Mouse (Mus musculus): ENCODE results near the gene Bcr.
A peak's percentile ranks its signal among the peaks of the same experiment; 100 is the strongest.
"Not testable (repeated sequence)": the region's sequence is repeated elsewhere in the genome, so short reads cannot be mapped to it uniquely, and the experiment has no call there.

The Bcr gene

DNA sequence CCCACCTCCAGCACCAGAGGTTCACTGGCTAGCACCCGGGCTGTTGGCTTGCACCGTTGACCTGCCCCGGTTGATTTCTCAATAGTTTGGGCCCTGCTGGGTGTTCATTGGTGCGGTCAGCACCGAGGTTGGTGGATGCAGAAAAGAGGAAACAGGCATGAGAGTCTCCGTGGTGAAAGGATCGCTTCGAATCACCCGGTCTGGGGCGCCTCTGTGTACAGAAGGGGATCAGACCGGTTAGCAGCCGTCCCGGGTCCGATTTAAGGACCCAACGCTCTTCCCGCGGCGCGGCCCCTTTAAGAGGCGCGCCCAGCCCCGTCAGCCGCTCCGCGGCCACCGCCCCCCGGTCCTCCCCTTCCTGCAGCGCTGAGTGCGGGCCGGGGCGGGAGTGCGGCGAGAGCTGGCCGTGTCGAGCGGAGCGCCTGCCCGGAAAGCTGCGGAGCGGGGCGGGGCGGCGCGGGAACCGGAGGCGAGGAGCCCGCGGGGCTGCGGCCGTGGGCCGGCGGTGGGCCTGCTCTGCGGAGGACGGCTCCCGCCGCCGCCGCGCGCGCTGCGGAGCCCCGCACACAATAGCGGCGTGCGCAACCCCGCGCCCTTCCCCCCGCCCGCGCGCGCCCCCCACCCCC is at the start of gene Bcr:
Gene Bcr, plus strand, starts transcription at position 376 of the 626 bp plus-strand sequence.
- peak; percentile 80 for DNase-seq (ENCODE audit: low spot score)

- no peak for DNase-seq (ENCODE audit: low spot score)
Measured at GRCm38 (mm10) chr10:75010704-75011103, 49.7 kb upstream of the Bcr start.

DNA sequence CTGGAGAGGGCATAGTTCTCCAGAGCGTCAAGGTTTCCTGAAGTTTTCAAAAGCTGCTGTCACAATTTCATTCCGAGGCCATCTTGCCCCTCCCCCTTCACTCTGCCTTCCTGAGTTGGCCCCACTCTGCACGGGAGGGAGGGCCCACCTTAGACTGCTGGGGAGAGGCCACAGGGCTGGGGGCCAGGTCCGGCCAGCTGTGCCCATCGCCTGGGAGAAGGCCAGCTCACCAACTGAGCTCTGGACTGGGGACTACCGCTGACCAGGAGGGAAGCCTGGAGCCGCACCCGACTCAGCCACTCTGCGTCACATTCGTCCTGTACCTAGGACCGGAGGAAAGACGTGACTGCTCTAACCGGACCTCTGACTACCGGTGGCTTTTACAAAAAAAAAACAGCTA is 44.9 kb upstream of the Bcr start:
- no peak for DNase-seq (ENCODE audit: low spot score)

- DNase-seq (ENCODE audit: low spot score): no peak
Measured at GRCm38 (mm10) chr10:75016481-75016880, 43.9 kb upstream of the Bcr start.

GRCm38 (mm10) chr10:75020271-75020670 is 40.1 kb upstream of the Bcr start:
- no peak for DNase-seq (ENCODE audit: low spot score)

GRCm38 (mm10) chr10:75021138-75021537 is 39.3 kb upstream of the Bcr start:
- DNase-seq (ENCODE audit: low spot score): peak; percentile 88

DNA sequence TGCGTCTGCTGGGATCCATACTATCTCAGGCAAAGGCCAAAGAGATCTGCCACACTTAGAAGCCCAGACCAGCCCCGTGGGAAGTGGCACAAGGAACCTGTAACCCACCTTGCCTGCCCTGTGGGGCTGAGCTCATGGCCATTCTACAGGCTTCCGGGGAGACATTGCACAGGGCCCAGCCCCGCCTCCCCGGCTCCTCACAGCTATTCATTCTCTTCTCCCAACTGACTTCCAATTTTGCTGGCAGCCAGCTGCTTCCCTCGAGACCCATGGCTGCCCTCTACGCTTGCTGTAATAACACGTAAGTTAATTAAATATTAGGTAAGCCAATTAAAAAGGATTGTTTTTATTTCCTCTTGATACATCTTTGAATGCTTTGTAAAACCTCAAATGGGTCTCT is 33.9 kb upstream of the Bcr start:
- DNase-seq (ENCODE audit: low spot score): no peak

DNA sequence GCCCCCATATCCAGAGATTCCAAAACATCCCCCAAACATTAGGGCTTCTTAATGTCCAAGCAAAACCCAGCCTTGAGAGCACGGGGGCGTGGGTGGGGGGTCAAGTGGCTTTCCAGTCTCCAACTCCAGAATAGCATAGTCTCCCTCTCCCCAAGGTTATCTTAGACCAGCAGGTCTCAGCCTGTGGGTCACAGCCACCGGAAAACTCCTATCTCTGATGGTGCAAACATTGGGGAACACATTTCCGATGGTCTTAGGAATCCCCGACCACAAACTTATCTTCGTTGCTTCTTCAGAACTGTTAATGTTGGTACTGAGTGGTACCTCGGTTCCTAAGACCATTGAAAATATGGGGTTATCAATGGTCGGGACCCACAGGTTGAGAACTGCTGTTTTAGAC is 31.6 kb upstream of the Bcr start:
- no peak for DNase-seq (ENCODE audit: low spot score)

GRCm38 (mm10) chr10:75029677-75030076 is 30.7 kb upstream of the Bcr start:
- DNase-seq (ENCODE audit: low spot score): no peak

DNA sequence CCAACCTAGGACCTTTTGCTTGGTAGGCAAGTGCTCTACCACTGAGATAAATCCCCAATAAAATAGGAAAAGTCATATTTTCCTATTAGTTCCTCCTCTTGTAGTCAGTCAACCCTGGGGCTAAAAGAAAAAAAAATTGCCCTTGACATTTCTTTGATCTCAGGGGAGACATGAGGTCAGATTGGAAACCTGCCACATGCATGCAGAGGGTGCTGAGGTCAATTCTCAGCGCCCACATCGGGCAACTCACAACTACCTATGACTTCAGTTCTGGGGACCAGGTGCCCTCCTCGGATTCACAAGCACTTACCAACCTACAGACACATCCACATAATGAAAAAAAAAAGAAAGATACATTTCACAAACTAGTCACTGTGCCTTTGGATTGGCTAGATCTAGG is 30.2 kb upstream of the Bcr start:
- DNase-seq (ENCODE audit: low spot score): no peak

- no peak for DNase-seq (ENCODE audit: low spot score)
Measured at GRCm38 (mm10) chr10:75031345-75032114, 28.9 kb upstream of the Bcr start.

DNA sequence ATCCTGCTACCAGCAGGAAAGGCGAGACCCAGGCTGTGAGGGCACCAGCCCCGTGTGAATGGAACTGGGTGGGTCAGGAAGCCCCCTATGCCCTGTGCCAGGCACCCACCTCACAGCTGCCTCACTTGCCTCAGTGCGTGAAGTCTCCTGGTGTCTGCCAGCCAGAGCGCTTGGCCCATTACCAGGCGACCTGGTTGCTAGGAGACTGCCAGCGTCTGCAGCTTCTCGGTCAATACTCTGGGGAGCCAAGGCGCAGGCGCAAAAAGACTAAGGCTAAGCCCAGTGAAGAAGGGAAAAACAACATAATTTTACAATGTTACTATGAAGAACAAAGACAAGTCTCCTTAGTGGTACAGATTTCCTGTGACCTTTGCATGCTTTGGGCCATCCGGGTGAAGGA is 28.0 kb upstream of the Bcr start, which contains the start of gene Rsph14:
Gene Rsph14, minus strand, starts transcription at position 192 of the 400 bp plus-strand sequence.
- peak; percentile 91 for DNase-seq (ENCODE audit: low spot score)

DNA sequence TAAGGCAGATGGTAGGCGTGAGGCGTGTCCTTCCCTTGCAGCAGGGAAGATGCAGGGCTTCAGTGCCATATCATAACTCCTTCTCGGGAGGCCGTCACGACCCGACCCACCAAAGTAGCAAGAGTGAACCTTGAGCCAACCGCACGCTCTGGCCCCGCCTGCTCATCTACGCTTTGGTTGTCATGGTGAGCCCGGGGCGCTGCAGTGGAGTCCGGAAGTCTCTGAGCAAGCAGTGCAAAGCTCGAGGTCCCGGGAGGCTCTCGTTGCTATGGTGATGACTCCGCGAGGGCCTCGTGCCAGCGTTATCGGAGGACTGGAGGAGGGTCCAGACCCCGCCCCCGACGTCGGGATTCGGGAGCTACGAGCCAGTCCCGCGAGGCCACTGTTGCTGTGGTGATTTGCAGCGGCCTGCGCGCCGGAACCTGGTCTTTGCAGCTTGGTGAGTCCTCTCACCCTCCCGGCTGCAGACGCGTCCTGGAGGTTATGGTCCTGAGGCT is 23.5 kb upstream of the Bcr start, which contains the start of gene Rab36:
Gene Rab36, plus strand, starts transcription at position 176 of the 497 bp plus-strand sequence.
- peak; percentile 99 for DNase-seq (ENCODE audit: low spot score)

DNA sequence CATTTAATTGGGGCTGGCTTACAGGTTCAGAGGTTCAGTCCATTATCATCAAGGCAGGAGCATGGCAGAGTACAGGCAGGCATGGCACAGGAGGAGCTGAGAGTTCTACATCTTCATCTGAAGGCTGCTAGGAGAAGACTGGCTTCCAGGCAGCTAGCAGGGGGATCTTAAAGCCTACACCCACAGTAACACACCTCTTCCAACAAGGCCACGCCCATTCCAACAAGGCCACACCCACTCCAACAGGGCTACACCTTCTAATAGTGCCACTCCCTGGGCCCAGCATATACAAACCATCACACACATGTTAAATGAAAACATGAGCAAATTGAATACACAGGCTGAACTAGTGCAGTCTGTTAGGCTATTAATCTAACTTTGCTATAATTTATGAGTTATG is 18.3 kb upstream of the Bcr start:
- DNase-seq (ENCODE audit: low spot score): not testable (repeated sequence)

DNA sequence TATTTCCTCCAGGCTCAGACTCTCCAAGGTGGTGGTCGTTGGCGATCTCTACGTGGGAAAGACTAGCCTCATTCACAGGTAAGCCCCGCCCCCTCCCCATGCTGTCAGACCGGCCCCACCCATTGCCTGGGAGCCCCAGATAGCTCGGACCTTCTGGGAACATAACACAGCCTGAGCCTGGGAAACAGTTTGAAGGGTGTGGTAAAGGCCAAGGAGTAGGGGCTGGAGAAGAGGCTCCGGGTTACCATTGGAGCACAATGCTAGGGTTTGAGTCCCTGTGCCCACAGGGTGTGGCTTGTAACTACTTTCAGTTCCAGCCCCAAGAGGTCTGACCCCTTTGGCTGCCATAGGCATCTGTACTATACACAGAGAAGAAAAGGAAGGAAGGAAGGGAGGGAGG is 15.9 kb upstream of the Bcr start:
- no peak for DNase-seq (ENCODE audit: low spot score)

GRCm38 (mm10) chr10:75045831-75046230 is 14.6 kb upstream of the Bcr start:
- DNase-seq (ENCODE audit: low spot score): no peak

DNA sequence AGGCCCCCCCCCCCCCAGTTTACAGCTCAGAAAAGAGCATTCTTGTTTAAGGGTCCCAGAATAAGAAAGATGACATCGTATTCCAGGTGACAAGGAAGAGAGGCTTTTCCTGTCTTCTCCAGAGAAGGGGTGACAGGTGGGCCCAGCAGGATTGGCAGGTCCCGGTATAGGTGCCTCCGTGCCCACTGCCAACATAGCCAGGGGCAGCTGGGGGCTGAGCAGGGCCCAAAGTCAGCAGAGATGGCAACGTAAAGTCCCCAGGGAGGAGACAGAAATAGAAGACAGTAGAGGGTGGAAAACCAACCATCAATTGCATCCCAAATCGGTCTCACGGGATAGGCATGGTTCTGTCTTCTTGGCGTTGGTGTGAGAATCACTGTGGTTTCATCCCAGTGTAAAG is 11.7 kb upstream of the Bcr start:
- DNase-seq (ENCODE audit: low spot score): no peak

GRCm38 (mm10) chr10:75051364-75052074 is 8.9 kb upstream of the Bcr start:
- no peak for DNase-seq (ENCODE audit: low spot score)

DNA sequence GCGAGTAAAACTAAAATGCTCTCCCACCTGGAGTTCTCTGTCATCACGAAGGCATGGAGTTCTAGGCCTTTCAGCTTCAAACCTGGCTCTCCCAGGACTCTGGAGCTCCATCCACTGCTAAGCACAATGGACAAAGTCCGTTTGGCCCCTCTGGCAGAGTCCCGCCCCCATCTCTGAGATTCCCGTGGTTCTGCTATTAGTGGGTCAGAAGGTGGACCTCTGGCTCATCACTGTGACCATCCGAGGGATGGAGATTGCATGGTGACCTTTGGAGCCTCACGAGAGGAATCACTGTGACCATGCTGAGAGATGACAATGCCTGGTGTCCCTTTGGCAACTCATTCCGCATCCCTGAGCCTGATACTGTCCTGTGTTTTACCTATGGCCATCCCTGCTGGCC is 7.5 kb upstream of the Bcr start:
- DNase-seq (ENCODE audit: low spot score): no peak

GRCm38 (mm10) chr10:75053655-75054054 is 6.7 kb upstream of the Bcr start:
- no peak for DNase-seq (ENCODE audit: low spot score)

GRCm38 (mm10) chr10:75054125-75054524 is 6.3 kb upstream of the Bcr start:
- DNase-seq (ENCODE audit: low spot score): no peak

DNA sequence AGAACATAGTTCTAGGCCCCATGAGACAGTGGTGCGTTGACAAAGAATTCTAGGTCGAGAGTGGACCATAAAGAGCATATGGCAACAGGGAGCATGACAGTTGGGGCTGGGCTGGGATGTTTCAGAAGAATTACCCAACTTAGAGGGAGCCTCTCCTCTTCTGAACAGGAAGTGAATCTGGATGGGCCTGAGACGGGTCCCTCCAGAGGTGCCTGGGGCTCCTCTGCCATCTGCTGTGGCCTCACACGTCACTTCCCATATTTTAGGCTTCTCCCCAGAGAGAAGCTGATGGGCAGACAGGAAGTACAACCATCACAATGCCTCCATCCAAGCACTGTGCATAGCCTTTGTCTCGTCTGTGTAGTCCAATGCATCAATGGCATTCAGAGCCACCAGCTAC is 4.7 kb upstream of the Bcr start:
- peak; percentile 35 for DNase-seq (ENCODE audit: low spot score)

- DNase-seq (ENCODE audit: low spot score): peak; percentile 62
Measured at GRCm38 (mm10) chr10:75056255-75056654, 4.1 kb upstream of the Bcr start.

All from retina, embryonic 14.5 days (tissue).